Mouse (Mus musculus) olfactory bulb, adult 2 months (tissue): ENCODE results near the gene Cog5. TPM values are rescaled to one million over a fixed set of nuclear protein-coding genes. Genes with fewer than 3 reads are reported as not detected.

Experiments
- H3K27ac ChIP-seq: fragments of 200-500 bp; 2 replicates; pipeline ENCODE4 v1.5.1; 2012; ENCODE audit warnings: low read depth, low read length; ENCODE audit not compliant: insufficient read depth
- H3K4me1 ChIP-seq: fragments of 200-500 bp; 2 replicates; pipeline ENCODE4 v1.6.1; 2012; ENCODE audit warnings: low read length; ENCODE audit not compliant: control insufficient read depth, insufficient read depth
- H3K4me3 ChIP-seq: fragments of 200-500 bp; 2 replicates; pipeline ENCODE4 v1.5.1; 2012; ENCODE audit warnings: mild to moderate bottlenecking, low read depth, low read length, moderate library complexity; ENCODE audit not compliant: insufficient read depth
- CTCF ChIP-seq: fragments of 200-500 bp; IDR thresholded peaks from 2 replicates; pipeline ENCODE4 v1.5.1; 2012; ENCODE audit warnings: low read depth, mild to moderate bottlenecking, low read length, moderate library complexity; ENCODE audit not compliant: insufficient read depth
- POLR2A ChIP-seq: fragments of 200-500 bp; IDR thresholded peaks from 2 replicates; pipeline ENCODE4 v1.6.1; 2012; ENCODE audit warnings: mild to moderate bottlenecking, low read depth, low read length, moderate library complexity; ENCODE audit not compliant: insufficient read depth
- WGBS: fragments of 180-500 bp; shearing (Covaris S2); methylation state at CpG from one replicate; pipeline ENCODE4 v1.1.7; 2018; 5-methylcytosine and 5-hydroxymethylcytosine counted together
- polyA plus RNA-seq: library from polyadenylated mRNA; stranded (reverse); fragments of >200 nt; gene quantifications from 2 replicates; pipeline ENCODE4 v1.2.4, GENCODE M21; 2012; ENCODE audit warnings: low replicate concordance; ENCODE audit not compliant: missing spikeins, insufficient read depth, insufficient read length

Cog5 gene
- polyA plus RNA-seq, 1 experiment, result not detected

- peak overlapping the region; percentile 76 for H3K27ac ChIP-seq
- WGBS, result 38% methylated on average over 8 of the region's 8 CpGs
- no peak for TF ChIP-seq POLR2A
- no peak for TF ChIP-seq CTCF
Measured at GRCm38 (mm10) chr12:31895095-31895734, 240.5 kb downstream of the Cog5 start.

GRCm38 (mm10) chr12:31895888-31896287 lies 241.2 kb downstream of the Cog5 start:
- no peak for TF ChIP-seq POLR2A
- TF ChIP-seq CTCF, result no peak
- no peak overlapping the region for H3K4me3 ChIP-seq
- peaks cover 17% of the 10 kb centered on the region for H3K4me1 ChIP-seq
- 36% methylated on average over 2 of the region's 2 CpGs for WGBS
- peak overlapping the region; percentile 58 for H3K27ac ChIP-seq

More at GRCm38 (mm10) chr12:31895095-31895734, 240.5 kb downstream of the Cog5 start:
- Histone ChIP-seq H3K4me3 (no peak overlapping the region), H3K4me1 (peaks cover 19% of the 10 kb centered on the region)

- Histone ChIP-seq H3K4me1 (peaks cover 17% of the 10 kb centered on the region), H3K4me3 (no peak overlapping the region), H3K27ac (peak overlapping the region; percentile 58)
- 50% methylated on average over 5 of the region's 5 CpGs for WGBS
- TF ChIP-seq CTCF (no peak), POLR2A (no peak)
Measured at GRCm38 (mm10) chr12:31896295-31896694, 241.6 kb downstream of the Cog5 start.

GRCm38 (mm10) chr12:31896986-31897385 lies 242.3 kb downstream of the Cog5 start:
- Histone ChIP-seq H3K4me3 (no peak overlapping the region), H3K27ac (peak overlapping the region; percentile 58), H3K4me1 (peaks cover 17% of the 10 kb centered on the region)
- TF ChIP-seq CTCF, result no peak
- no peak for TF ChIP-seq POLR2A
- WGBS, result 58% methylated on average over 8 of the region's 8 CpGs

GRCm38 (mm10) chr12:31897456-31897855 lies 242.8 kb downstream of the Cog5 start:
- 68% methylated on average over 7 of the region's 7 CpGs for WGBS
- Histone ChIP-seq H3K4me3 (no peak overlapping the region), H3K27ac (no peak overlapping the region), H3K4me1 (peaks cover 17% of the 10 kb centered on the region)
- no peak for TF ChIP-seq CTCF
- TF ChIP-seq POLR2A, result no peak

- 80% methylated on average over 4 of the region's 4 CpGs for WGBS
- Histone ChIP-seq H3K27ac (no peak overlapping the region), H3K4me3 (no peak overlapping the region), H3K4me1 (peaks cover 14% of the 10 kb centered on the region)
- no peak for TF ChIP-seq CTCF
- TF ChIP-seq POLR2A, result no peak
Measured at GRCm38 (mm10) chr12:31900391-31900914, 245.8 kb downstream of the Cog5 start.

- TF ChIP-seq POLR2A (no peak), CTCF (no peak)
Measured at GRCm38 (mm10) chr12:31905696-31906551, 251.3 kb downstream of the Cog5 start.

GRCm38 (mm10) chr12:31907436-31907835 lies 252.8 kb downstream of the Cog5 start:
- no peak overlapping the region for H3K4me3 ChIP-seq
- peaks cover 3% of the 10 kb centered on the region for H3K4me1 ChIP-seq
- 95% methylated on average over 2 of the region's 2 CpGs for WGBS
- no peak for TF ChIP-seq CTCF
- TF ChIP-seq POLR2A, result no peak
- H3K27ac ChIP-seq, result no peak overlapping the region

More at GRCm38 (mm10) chr12:31905696-31906551, 251.3 kb downstream of the Cog5 start:
- 52% methylated on average over 6 of the region's 6 CpGs for WGBS
- Histone ChIP-seq H3K27ac (no peak overlapping the region), H3K4me3 (no peak overlapping the region), H3K4me1 (peaks cover 3% of the 10 kb centered on the region)

GRCm38 (mm10) chr12:31912966-31913551 lies 258.4 kb downstream of the Cog5 start:
- Histone ChIP-seq H3K4me3 (no peak overlapping the region), H3K27ac (no peak overlapping the region), H3K4me1 (peaks cover 7% of the 10 kb centered on the region)
- WGBS, result 86% methylated on average over 6 of the region's 6 CpGs
- TF ChIP-seq POLR2A (no peak), CTCF (no peak)
